Mouse (Mus musculus): ENCODE measurements at regions not wholly inside any gene's neighbourhood (a gene's known extent, or its start where the extent isn't known, plus 50 kb on each side); places are given as distances from the start of the nearest gene placed in this dataset.
A peak's percentile ranks its signal among the peaks of the same experiment; 100 is the strongest.

DNA sequence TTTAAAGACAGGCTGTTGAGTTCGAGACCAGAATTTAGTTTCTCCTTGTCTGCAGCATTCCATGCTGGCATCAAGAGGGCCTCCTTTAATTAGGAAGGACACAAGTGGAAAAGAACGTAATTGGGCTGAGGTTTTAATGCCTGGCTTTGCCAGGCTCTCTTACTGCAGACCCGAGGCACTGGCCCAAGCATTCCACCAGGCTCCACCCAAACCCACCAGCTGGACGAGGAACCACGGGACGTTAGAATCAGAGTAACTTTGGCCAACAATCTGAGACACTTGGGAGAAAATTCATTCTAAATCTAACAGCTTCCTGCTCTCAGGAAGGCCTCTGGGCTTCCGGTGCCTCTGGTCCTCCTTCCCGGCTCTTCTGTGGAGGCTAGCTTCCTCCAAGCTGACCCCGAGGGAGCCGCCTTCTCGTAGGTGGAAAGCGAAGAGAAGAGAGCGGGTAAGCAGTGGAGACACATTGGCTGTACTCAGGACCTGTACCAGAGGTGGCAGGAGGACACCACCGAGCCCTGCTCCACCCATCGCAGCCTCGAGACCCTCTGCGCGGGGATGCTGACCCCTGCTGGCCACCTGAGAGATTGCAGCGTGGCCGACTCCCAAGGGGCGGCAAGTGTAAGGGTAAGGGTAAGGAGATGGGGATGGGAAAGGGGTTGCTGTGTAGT is 105.5 kb downstream of the Tmem17 start:
- peak; percentile 95 to 96 for DNase-seq (ENCODE audit: low spot score in 2 of 2)

DNA sequence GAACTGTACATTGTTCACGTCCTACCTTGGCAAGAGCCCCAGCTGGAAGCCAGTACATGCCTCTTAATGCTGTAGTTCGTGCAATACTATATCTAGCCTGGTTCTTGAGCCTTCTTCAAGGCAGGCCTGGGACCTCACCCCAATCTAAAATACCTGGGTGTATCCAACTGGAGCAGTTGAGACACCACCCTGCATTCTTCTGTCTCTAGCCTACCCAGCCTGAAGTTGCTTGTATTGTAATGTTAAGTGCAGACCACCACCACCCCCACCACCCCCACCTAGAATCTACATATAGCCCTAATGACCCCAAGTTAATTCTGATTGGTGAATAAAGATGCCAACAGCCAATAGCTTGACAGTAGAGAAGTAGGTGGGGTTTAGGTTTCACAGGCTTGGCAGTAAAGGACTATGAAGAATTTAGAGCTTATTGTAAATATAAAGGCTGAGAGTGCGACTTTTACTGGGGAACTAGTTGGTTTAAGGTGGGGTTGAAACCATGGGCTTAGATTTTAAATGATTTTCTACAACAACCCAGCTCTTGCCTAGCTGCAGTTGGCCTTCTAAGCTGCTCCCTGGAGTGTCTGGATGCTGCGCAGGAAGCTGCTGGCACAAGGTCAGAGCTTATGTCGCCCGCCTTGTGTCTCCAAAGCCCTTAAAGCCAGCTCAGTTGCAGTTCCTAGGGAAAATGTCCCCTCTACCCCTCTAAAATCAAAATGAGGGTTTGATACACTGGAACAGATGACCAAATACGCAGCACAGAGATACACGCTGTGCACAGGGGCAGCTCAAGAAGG is 109.2 kb downstream of the Tmem17 start:
- DNase-seq (ENCODE audit: low spot score in 2 of 2), result no peak

DNA sequence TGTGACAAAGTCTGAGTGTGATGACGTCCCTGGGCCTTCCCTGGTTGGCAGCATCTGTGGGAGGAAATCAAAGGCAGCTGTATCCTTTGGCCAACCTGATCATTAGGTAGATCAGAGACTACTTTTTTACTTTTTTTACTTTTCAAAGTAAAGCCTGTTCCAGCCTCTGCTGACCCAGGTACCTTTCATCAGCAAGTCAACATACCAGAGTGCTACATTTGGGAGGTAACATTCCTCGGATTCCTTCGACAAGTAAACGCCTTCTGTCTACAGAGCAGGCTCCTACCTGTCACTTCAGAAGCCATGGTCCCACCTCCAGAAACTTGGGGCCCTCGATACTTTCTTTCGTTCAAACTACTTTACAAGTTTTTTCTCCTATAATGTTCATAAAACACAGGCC is 110.0 kb downstream of the Tmem17 start:
- DNase-seq (ENCODE audit: low spot score in 2 of 2), result no peak

GRCm38 (mm10) chr11:22622496-22622997 is 110.7 kb downstream of the Tmem17 start:
- no peak for DNase-seq (ENCODE audit: low spot score in 2 of 2)

GRCm38 (mm10) chr11:22626407-22626806 is 114.5 kb downstream of the Tmem17 start:
- no peak for DNase-seq (ENCODE audit: low spot score in 2 of 2)

- DNase-seq (ENCODE audit: low spot score in 2 of 2), result no peak
These were observed 116.6 kb downstream of the Tmem17 start for GRCm38 (mm10) chr11:22628497-22628896.

- DNase-seq (ENCODE audit: low spot score in 2 of 2), result no peak
These were observed 117.1 kb downstream of the Tmem17 start for GRCm38 (mm10) chr11:22628979-22629378.

DNA sequence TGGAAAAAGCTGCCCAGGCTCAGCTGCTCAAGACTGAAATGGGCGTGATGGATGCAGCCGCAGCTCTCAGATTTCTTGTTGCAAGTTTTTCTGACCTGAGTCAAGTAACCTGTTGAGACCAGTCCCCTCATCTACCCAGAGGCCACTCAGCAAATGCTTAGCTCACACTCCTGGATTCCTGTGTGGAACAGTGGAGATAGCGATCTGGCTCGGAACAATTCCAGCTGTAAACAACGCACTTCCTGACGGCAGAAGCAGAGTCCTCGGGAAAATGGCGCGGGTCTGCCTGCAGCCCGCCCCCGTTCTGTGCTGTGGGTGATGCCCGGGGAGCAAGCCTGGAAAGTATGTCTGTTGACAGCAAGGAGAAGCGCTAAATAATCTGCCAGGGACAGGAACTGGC is 117.7 kb downstream of the Tmem17 start:
- DNase-seq (ENCODE audit: low spot score in 2 of 2), result no peak

DNA sequence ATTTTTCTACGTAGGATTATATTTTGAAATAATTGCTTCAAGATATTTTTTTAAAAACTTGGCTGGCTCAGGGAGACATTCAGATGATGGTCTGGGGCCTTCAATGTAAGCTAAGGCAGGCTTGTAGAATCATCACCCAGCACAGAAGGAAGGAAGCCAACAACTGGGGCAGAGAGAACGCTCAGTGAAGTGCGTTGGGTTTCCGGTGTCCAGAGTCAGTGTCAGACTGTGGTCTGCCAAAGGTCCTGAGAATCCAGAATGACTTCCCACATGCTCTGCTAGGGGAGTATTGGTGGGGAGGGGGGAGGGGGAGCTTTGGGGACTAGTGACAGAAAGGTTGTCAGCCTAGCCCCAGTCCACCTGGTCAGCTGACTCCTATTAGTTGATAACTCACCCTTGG is 118.1 kb downstream of the Tmem17 start:
- DNase-seq (ENCODE audit: low spot score in 2 of 2), result no peak

DNA sequence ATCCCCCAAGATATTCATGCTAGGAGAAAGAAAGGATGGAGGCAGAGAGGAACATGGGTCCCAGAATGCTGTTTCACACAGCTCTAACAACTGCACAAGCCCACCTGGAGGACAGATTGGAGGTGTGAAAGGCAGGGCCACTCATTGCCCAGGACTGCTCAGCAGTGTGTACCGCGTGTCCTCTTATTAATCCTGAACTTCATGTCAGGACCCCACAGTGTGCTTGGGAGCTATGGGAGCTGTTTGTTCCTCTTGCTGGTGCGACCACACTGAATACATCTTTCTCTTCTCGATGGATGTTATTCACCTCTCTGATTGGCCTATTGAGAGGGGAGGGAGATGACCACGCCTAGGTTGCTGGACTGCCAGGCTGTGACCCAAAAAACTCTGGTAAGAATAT is 119.1 kb downstream of the Tmem17 start:
- no peak for DNase-seq (ENCODE audit: low spot score in 2 of 2)

DNA sequence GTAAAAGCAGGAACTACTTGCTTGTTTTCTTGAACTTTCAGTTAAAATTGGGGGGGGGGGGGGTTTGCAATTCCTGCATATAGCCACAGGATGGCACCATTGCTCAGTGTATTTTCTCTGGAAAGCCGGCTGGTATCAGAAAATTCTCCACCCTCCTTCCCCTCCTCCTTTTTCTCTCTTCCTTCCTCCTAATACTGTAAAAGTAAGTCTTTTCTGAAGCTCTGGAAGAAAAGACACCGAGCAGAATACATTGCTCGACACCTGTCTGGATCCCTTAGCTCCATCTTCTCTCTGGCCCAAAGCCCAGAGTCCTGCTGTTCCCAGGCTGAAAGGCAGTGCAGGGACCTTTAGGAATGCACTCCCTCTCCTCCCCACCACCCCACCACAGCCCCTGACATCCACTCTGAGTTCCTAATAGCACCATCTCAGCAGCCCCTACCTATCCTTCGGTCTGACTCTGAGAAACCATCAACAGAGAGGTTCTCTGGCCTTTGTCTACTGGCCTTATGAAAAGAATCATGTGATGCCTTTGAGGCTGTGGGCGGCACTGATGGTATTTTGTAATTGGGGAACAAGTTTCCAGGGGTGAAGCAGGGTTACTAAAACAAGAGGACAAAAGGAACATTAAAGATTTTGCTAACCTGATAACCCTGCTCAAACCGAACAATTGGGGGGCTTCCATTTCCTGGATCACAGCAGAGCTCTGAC is 119.9 kb downstream of the Tmem17 start:
- no peak for DNase-seq (ENCODE audit: low spot score in 2 of 2)

DNA sequence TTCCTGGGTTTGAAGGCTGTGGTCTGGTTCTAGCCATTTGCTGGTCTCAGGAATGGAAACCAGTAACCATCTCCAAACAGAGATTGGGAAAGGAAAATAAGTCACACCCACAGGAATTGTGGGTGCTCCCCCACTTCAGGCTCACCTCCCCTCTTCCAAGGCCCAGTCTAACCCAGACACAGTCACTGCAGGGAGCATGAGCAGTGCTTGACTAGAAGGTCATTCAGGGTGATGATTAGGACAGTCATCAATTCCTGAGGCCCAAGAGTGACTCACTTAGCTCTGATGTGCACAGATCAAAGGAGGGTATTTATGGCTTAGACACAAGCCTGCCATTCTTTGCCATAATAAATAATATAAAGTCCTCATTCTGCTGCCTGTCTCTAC is 120.4 kb downstream of the Tmem17 start:
- DNase-seq (ENCODE audit: low spot score in 2 of 2), result no peak

- DNase-seq (ENCODE audit: low spot score in 2 of 2), result no peak
These were observed 121.1 kb downstream of the Tmem17 start for GRCm38 (mm10) chr11:22632988-22633387.

GRCm38 (mm10) chr11:22633961-22634360 is 122.1 kb downstream of the Tmem17 start:
- no peak for DNase-seq (ENCODE audit: low spot score in 2 of 2)

- no peak for DNase-seq (ENCODE audit: low spot score in 2 of 2)
These were observed 123.1 kb downstream of the Tmem17 start for GRCm38 (mm10) chr11:22635021-22635420.

GRCm38 (mm10) chr11:22636321-22636720 is 124.4 kb downstream of the Tmem17 start:
- no peak for DNase-seq (ENCODE audit: low spot score in 2 of 2)

DNA sequence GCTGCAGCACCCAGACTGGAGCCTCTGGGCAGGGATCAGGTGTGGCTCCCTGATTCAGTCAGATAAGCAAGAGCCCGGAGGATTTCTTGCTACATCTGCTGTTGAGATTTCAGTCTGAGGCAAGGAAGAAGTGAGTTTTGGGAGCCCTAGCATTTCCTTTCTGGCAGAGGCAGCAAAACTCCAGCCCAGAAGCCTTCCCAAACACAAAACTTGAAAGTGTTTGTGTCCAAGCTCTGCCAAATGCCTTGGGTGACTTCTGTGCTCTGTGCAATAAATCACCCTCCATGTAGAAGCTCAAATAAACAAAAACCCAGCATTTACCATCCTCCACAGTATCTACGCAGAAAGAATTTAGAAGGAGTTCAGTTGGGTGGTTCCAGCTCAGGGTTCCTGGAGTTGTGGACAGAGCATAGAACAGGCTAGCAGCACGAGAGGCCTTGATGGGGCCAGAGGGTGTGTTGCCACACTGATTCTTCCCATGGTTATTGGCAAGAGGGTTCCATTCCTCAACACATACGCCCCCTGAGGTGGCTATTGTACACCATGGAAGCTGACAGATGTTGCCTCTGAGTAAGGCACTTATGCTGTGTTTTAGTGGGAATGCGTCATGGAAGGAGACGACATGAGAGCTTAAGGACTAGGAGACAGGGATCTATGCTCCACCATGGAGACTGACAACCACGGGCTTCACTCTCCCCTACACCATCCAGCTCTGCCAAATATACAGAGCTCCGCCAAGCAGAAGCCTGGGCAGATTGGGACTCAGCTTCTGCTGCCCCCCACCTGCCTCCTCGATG is 125.1 kb downstream of the Tmem17 start:
- no peak for DNase-seq (ENCODE audit: low spot score in 2 of 2)

DNA sequence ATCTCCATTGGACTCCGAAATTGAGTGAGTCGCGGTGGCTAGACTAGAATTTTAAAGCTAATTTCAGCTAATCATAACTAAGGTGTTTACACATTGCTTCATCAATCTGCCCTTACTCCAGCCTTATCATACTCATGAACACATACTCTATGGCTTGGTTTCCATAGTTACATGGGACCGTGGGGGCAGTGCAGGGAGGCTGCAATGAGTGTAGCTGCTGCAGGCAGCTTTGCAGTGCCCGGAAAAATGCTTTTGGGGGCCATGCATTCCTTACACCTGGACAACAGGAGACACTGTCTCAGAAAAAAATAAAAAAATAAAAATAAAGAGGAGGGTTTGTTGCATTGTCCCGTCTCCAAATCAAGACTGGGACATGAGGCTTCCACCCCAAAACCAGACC is 126.3 kb downstream of the Tmem17 start:
- DNase-seq (ENCODE audit: low spot score in 2 of 2), result no peak

- DNase-seq (ENCODE audit: low spot score in 2 of 2), result no peak
These were observed 126.8 kb downstream of the Tmem17 start for GRCm38 (mm10) chr11:22638700-22639099.

- DNase-seq (ENCODE audit: low spot score in 2 of 2), result no peak
These were observed 128.6 kb downstream of the Tmem17 start for GRCm38 (mm10) chr11:22640371-22640990.

GRCm38 (mm10) chr11:22641450-22641849 is 129.6 kb downstream of the Tmem17 start:
- DNase-seq (ENCODE audit: low spot score in 2 of 2), result no peak
